Mouse (Mus musculus): ENCODE measurements at regions not wholly inside any gene's neighbourhood (a gene's known extent, or its start where the extent isn't known, plus 50 kb on each side); places are given as distances from the start of the nearest gene placed in this dataset.

GRCm38 (mm10) chr17:83096451-83096850 is 118.6 kb upstream of the Pkdcc start:
- DNase-seq: no peak

DNA sequence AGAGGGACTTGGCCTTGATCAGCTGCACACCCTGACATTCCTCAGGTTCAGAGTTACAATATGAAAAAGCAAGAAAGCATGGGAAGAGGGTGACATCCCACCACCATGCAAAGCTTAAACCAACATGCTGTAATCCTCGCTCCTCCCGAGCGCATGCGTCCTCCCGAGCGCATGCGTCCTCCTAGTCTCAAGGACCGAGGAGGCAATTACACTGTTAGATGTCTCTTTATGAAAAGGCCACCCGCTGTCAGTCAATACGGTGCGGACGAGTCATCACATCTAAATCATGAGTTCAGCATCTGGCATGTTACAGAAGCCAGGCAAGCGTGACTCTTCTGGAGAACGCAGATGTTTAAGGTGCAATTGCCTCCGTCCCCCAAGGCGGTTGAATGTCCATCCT is 117.1 kb upstream of the Pkdcc start:
- DNase-seq: no peak

- no peak for DNase-seq
Measured at GRCm38 (mm10) chr17:83098679-83099413, 116.2 kb upstream of the Pkdcc start.

GRCm38 (mm10) chr17:83101035-83101434 is 114.1 kb upstream of the Pkdcc start:
- DNase-seq: no peak

GRCm38 (mm10) chr17:83101756-83102155 is 113.3 kb upstream of the Pkdcc start:
- DNase-seq: no peak

DNA sequence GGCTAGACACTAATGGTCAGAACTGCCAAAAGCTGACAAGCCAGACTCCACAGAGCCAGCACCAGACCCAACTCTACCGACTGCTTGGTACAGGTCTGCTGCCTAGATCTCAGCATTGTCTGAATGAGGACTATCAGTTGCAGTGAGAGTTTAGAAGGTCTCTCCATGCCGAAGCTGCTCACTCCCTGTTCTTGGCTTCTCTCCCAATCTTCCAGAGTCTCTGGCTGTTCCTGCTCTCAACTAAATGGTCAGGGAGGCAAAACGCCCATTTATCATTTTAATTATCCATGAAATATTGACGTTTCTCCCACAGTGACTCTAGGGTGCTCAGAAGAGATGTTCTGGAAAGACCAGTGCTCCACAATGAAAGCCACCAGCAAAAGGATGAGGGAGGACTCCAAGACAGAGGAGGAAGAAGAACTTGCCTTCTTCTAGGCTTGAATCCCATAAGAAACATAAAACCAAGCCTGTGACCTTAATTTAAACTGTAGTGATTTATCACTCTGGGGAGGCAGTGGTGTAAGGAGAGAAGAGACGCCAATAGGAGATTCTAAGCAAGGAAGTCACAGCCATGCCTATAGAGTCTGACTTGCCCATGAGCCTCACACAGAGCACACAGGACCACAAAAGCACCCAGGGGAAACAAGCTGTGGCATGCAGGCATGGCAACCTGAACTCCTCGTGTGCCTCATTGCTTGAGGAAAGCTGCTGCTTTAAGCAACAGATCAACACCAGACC is 112.2 kb upstream of the Pkdcc start:
- no peak for DNase-seq

GRCm38 (mm10) chr17:83108151-83108550 is 106.9 kb upstream of the Pkdcc start:
- no peak for DNase-seq

DNA sequence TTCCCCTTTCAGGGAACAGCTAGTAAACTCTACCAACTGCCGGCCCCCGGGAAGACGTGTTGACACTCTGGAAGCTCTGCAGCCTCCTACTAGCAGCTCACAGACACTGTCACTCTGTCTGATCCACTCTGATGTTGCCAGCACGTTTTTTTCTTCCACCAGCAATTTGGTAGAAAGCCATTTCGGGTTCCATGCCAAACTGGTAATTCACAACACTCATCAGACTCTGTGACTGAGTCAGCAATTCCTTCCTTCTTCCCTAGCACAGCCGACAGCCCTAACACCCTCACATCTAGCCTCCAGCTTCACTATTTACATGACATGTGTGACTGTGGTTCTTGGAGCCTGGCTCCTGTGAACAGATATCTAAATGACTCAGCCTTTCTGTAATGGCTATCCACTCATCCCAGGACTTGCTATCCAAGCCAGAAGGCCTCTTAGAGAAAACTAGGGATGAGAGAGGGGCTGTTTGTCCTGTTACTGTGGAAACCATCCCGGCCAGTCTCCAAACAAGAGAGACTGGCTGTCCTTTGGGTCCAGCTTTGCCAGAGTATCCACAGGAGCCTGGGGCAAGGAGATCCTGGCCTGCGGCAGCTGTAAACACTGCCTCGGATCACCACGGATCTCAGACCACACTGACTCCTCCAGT is 105.2 kb upstream of the Pkdcc start:
- peak; percentile 45 to 50 for DNase-seq

DNA sequence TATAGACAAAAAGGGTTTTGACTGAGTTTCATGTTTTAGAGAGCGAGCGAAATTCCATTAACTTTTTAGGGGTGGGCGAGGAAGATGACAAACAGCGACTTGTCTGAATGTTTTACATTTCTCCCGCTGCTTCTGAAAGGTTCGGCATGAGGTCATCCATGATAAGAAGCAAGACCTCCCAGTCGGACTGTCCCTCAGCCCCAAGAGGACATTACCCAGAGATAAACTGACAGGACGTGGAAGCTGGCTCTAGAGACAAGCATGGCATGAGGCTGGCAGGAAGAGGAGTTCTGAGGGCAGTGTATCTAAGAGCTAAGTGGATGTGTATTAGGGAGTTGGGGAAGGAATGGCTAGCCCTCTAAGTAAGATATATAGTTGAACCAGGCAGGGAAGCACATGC is 104.5 kb upstream of the Pkdcc start:
- no peak for DNase-seq

DNA sequence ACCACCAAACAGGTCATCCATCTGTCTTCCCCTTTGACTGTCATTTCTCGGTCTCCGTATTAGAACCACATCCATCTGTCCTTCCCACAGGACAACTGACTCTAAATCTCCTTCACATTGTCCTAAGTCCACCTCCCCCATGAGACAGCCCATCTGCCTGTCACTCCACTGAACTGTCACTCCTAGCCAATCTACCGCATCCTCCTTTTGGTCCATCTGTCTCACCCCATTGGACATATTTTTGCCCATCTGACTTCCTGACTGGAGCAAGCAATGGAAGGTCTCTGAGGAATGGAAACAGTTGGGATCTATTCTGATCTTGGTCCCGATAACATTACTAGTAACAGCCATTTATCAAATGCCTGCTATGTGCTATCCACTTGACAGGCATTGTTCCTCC is 99.9 kb upstream of the Pkdcc start:
- DNase-seq: peak in 1 of 2 experiments; percentile 18

DNA sequence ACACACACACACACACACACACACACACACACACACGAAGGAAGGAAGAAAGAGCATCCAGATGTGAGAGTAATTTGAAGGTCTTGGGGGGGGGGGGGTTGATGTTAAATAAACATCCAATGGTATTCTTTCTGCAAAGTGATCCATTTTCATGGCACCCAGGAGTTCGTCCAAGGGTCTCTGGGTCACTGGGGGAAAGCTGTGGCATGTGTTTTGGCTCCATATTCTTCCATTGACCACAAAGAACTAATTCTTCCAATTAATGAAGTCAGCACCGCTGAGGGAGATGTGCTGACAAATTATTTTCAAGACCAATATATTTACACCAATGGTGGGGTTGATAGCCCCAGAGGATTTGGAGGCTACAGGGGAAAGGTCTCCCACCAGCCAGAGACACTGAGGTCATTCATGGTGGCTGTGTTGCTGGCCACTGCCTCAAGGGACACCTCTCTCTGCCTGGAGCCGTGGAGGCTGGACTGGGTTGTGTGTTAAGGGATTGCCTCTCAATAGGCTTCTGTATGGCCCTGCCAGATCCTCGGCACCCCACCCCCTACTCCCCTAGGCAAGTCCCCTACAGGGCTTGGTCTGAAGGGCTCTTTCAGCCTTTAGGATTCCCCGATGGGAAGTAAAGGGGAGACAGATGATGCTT is 99.1 kb upstream of the Pkdcc start:
- no peak for DNase-seq

DNA sequence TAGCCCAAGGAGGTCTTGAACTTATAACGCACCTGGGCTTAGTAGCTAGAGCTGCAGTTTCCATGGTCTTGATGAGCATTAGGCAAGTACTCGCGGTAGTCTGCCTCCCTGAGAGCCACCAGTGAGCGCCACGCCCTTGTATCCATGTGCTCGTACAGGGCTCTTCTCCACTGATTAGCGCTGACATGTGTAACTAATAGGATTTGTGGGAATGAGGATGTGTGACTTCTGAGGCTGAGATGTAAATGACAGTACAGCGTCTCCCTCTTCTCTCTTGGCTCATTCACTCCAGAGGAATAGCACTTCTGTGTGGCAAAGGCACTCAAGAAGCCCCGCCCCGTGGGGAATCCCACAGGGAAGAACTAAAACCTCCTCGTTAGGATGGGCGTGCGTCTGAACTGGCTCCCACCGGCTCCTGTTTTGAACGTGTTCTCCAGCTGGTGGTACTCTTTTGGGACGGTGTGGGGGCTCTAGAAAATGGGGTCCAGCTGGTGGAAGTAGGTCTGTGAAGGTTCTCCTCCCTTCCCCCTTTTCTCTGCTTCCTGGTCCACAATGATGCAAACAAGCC is 94.3 kb upstream of the Pkdcc start:
- DNase-seq: no peak

- peak; percentile 22 to 28 for DNase-seq
Measured at GRCm38 (mm10) chr17:83122525-83123280, 92.4 kb upstream of the Pkdcc start.

GRCm38 (mm10) chr17:83125057-83125456 is 90.0 kb upstream of the Pkdcc start:
- no peak for DNase-seq

GRCm38 (mm10) chr17:83127842-83128241 is 87.2 kb upstream of the Pkdcc start:
- no peak for DNase-seq

- DNase-seq: peak; percentile 77
Measured at GRCm38 (mm10) chr17:83128843-83129544, 86.1 kb upstream of the Pkdcc start.

GRCm38 (mm10) chr17:83129658-83130057 is 85.4 kb upstream of the Pkdcc start:
- DNase-seq: no peak

- peak in 1 of 2 experiments; percentile 31 for DNase-seq
Measured at GRCm38 (mm10) chr17:83133201-83133600, 81.9 kb upstream of the Pkdcc start.

- DNase-seq: no peak
Measured at GRCm38 (mm10) chr17:83135441-83136120, 79.5 kb upstream of the Pkdcc start.

GRCm38 (mm10) chr17:83136267-83136666 is 78.8 kb upstream of the Pkdcc start:
- no peak for DNase-seq

- DNase-seq: no peak
Measured at GRCm38 (mm10) chr17:83137720-83138119, 77.4 kb upstream of the Pkdcc start.

All from layer of hippocampus, postnatal 36 days (tissue).